Mouse (Mus musculus): Measurements from ENCODE around the gene Nceh1. TPM values are rescaled to one million over a fixed set of nuclear protein-coding genes. Genes with fewer than 3 reads are reported as not detected.

Gene Nceh1
- polyA plus RNA-seq, 1 experiment from 2014 or later = 11.4 TPM

- 70% methylated on average over 1 of the region's 1 CpGs for WGBS (ENCODE audit: insufficient replicate concordance)
- ATAC-seq (replicated peaks; ENCODE audit: insufficient number of reproducible peaks, low FRiP score, low TSS enrichment) = no peak
- Histone ChIP-seq H3K27ac (ENCODE audit: low read depth, low read length) (no peak overlapping the region), H3K4me2 (no peak overlapping the region), H3K4me1 (ENCODE audit: control insufficient read depth, insufficient read depth, low read length) (peaks cover 22% of the 10 kb centered on the region), H3K4me3 (ENCODE audit: low read depth, low read length) (no peak overlapping the region), H3K36me3 (ENCODE audit: control insufficient read depth, insufficient read depth, low read length) (no peaks in the 10 kb centered on the region), H3K27me3 (ENCODE audit: control insufficient read depth, insufficient read depth, low read length) (no peaks in the 10 kb centered on the region), H3K9me3 (replicated peaks; ENCODE audit: control insufficient read depth, low read length) (no peaks in the 10 kb centered on the region), H3K9ac (ENCODE audit: low read depth, low read length) (no peak overlapping the region)
These were observed 13.8 kb downstream of the Nceh1 start for GRCm38 (mm10) chr3:27196529-27196928.

- no peak overlapping the region for H3K9ac ChIP-seq (ENCODE audit: low read depth, low read length)
- no peak for ATAC-seq (replicated peaks; ENCODE audit: insufficient number of reproducible peaks, low FRiP score, low TSS enrichment)
- 72% methylated on average over 5 of the region's 5 CpGs for WGBS (ENCODE audit: insufficient replicate concordance)
- H3K36me3 ChIP-seq (ENCODE audit: control insufficient read depth, insufficient read depth, low read length) = no peaks in the 10 kb centered on the region
- H3K4me1 ChIP-seq (ENCODE audit: control insufficient read depth, insufficient read depth, low read length) = peaks cover 13% of the 10 kb centered on the region
- no peaks in the 10 kb centered on the region for H3K27me3 ChIP-seq (ENCODE audit: control insufficient read depth, insufficient read depth, low read length)
- H3K9me3 ChIP-seq (replicated peaks; ENCODE audit: control insufficient read depth, low read length) = no peaks in the 10 kb centered on the region
- H3K27ac ChIP-seq (ENCODE audit: low read depth, low read length) = no peak overlapping the region
- no peak overlapping the region for H3K4me3 ChIP-seq (ENCODE audit: low read depth, low read length)
- no peak overlapping the region for H3K4me2 ChIP-seq
These were observed 15.1 kb downstream of the Nceh1 start for GRCm38 (mm10) chr3:27197816-27198215.

GRCm38 (mm10) chr3:27199120-27199519, 16.4 kb downstream of the Nceh1 start:
- no peaks in the 10 kb centered on the region for H3K36me3 ChIP-seq (ENCODE audit: control insufficient read depth, insufficient read depth, low read length)
- H3K4me1 ChIP-seq (ENCODE audit: control insufficient read depth, insufficient read depth, low read length) = peaks cover 6% of the 10 kb centered on the region
- no peaks in the 10 kb centered on the region for H3K9me3 ChIP-seq (replicated peaks; ENCODE audit: control insufficient read depth, low read length)
- ATAC-seq (replicated peaks; ENCODE audit: insufficient number of reproducible peaks, low FRiP score, low TSS enrichment) = no peak
- no peak overlapping the region for H3K27ac ChIP-seq (ENCODE audit: low read depth, low read length)
- H3K27me3 ChIP-seq (ENCODE audit: control insufficient read depth, insufficient read depth, low read length) = no peaks in the 10 kb centered on the region
- H3K4me2 ChIP-seq = no peak overlapping the region
- 79% methylated on average over 7 of the region's 7 CpGs for WGBS (ENCODE audit: insufficient replicate concordance)
- H3K4me3 ChIP-seq (ENCODE audit: low read depth, low read length) = no peak overlapping the region
- H3K9ac ChIP-seq (ENCODE audit: low read depth, low read length) = no peak overlapping the region

GRCm38 (mm10) chr3:27201728-27202411, 19.1 kb downstream of the Nceh1 start:
- no peaks in the 10 kb centered on the region for H3K9me3 ChIP-seq (replicated peaks; ENCODE audit: control insufficient read depth, low read length)
- H3K4me1 ChIP-seq (ENCODE audit: control insufficient read depth, insufficient read depth, low read length) = peaks cover 18% of the 10 kb centered on the region
- H3K27ac ChIP-seq (ENCODE audit: low read depth, low read length) = no peak overlapping the region
- no peak overlapping the region for H3K4me3 ChIP-seq (ENCODE audit: low read depth, low read length)
- no peaks in the 10 kb centered on the region for H3K27me3 ChIP-seq (ENCODE audit: control insufficient read depth, insufficient read depth, low read length)
- WGBS (ENCODE audit: insufficient replicate concordance) = 67% methylated on average over 5 of the region's 5 CpGs
- no peak for ATAC-seq (replicated peaks; ENCODE audit: insufficient number of reproducible peaks, low FRiP score, low TSS enrichment)
- no peak overlapping the region for H3K4me2 ChIP-seq
- no peaks in the 10 kb centered on the region for H3K36me3 ChIP-seq (ENCODE audit: control insufficient read depth, insufficient read depth, low read length)
- no peak overlapping the region for H3K9ac ChIP-seq (ENCODE audit: low read depth, low read length)

GRCm38 (mm10) chr3:27205068-27205467, 22.3 kb downstream of the Nceh1 start:
- H3K9ac ChIP-seq (ENCODE audit: low read depth, low read length) = no peak overlapping the region
- no peak overlapping the region for H3K4me2 ChIP-seq
- no peak for ATAC-seq (replicated peaks; ENCODE audit: insufficient number of reproducible peaks, low FRiP score, low TSS enrichment)
- 32% methylated on average over 5 of the region's 5 CpGs for whole genome bisulfite sequencing (ENCODE audit: insufficient replicate concordance)
- no peak overlapping the region for H3K4me3 ChIP-seq (ENCODE audit: low read depth, low read length)
- no peak overlapping the region for H3K27ac ChIP-seq (ENCODE audit: low read depth, low read length)
- H3K9me3 ChIP-seq (replicated peaks; ENCODE audit: control insufficient read depth, low read length) = no peaks in the 10 kb centered on the region
- no peaks in the 10 kb centered on the region for H3K27me3 ChIP-seq (ENCODE audit: control insufficient read depth, insufficient read depth, low read length)
- H3K36me3 ChIP-seq (ENCODE audit: control insufficient read depth, insufficient read depth, low read length) = no peaks in the 10 kb centered on the region
- peaks cover 18% of the 10 kb centered on the region for H3K4me1 ChIP-seq (ENCODE audit: control insufficient read depth, insufficient read depth, low read length)

- Histone ChIP-seq H3K9me3 (replicated peaks; ENCODE audit: control insufficient read depth, low read length) (no peaks in the 10 kb centered on the region), H3K27me3 (ENCODE audit: control insufficient read depth, insufficient read depth, low read length) (no peaks in the 10 kb centered on the region), H3K4me1 (ENCODE audit: control insufficient read depth, insufficient read depth, low read length) (peaks cover 18% of the 10 kb centered on the region), H3K9ac (ENCODE audit: low read depth, low read length) (no peak overlapping the region), H3K4me3 (ENCODE audit: low read depth, low read length) (no peak overlapping the region), H3K27ac (ENCODE audit: low read depth, low read length) (no peak overlapping the region), H3K36me3 (ENCODE audit: control insufficient read depth, insufficient read depth, low read length) (no peaks in the 10 kb centered on the region), H3K4me2 (no peak overlapping the region)
- 70% methylated on average over 9 of the region's 9 CpGs for WGBS (ENCODE audit: insufficient replicate concordance)
- no peak for ATAC-seq (replicated peaks; ENCODE audit: insufficient number of reproducible peaks, low FRiP score, low TSS enrichment)
These were observed 22.9 kb downstream of the Nceh1 start for GRCm38 (mm10) chr3:27205514-27206220.

- ATAC-seq (replicated peaks; ENCODE audit: insufficient number of reproducible peaks, low FRiP score, low TSS enrichment) = no peak
- 54% methylated on average over 4 of the region's 4 CpGs for WGBS (ENCODE audit: insufficient replicate concordance)
- no peak overlapping the region for H3K9ac ChIP-seq (ENCODE audit: low read depth, low read length)
- no peak overlapping the region for H3K4me3 ChIP-seq (ENCODE audit: low read depth, low read length)
- peaks cover 15% of the 10 kb centered on the region for H3K4me1 ChIP-seq (ENCODE audit: control insufficient read depth, insufficient read depth, low read length)
- H3K9me3 ChIP-seq (replicated peaks; ENCODE audit: control insufficient read depth, low read length) = no peaks in the 10 kb centered on the region
- no peaks in the 10 kb centered on the region for H3K36me3 ChIP-seq (ENCODE audit: control insufficient read depth, insufficient read depth, low read length)
- 0 out of 2 replicates have a peak overlapping the region, but pooled peaks have one; percentile 37 for H3K27ac ChIP-seq (ENCODE audit: low read depth, low read length)
- H3K4me2 ChIP-seq = no peak overlapping the region
- H3K27me3 ChIP-seq (ENCODE audit: control insufficient read depth, insufficient read depth, low read length) = no peaks in the 10 kb centered on the region
These were observed 23.4 kb downstream of the Nceh1 start for GRCm38 (mm10) chr3:27206221-27206560.

GRCm38 (mm10) chr3:27206577-27206976, 23.8 kb downstream of the Nceh1 start:
- 0 out of 2 replicates have a peak overlapping the region, but pooled peaks have one; percentile 37 for H3K27ac ChIP-seq (ENCODE audit: low read depth, low read length)
- no peak overlapping the region for H3K4me3 ChIP-seq (ENCODE audit: low read depth, low read length)
- WGBS (ENCODE audit: insufficient replicate concordance) = 73% methylated on average over 8 of the region's 8 CpGs
- H3K4me2 ChIP-seq = no peak overlapping the region
- no peaks in the 10 kb centered on the region for H3K27me3 ChIP-seq (ENCODE audit: control insufficient read depth, insufficient read depth, low read length)
- H3K9me3 ChIP-seq (replicated peaks; ENCODE audit: control insufficient read depth, low read length) = no peaks in the 10 kb centered on the region
- H3K4me1 ChIP-seq (ENCODE audit: control insufficient read depth, insufficient read depth, low read length) = peaks cover 14% of the 10 kb centered on the region
- no peaks in the 10 kb centered on the region for H3K36me3 ChIP-seq (ENCODE audit: control insufficient read depth, insufficient read depth, low read length)
- ATAC-seq (replicated peaks; ENCODE audit: insufficient number of reproducible peaks, low FRiP score, low TSS enrichment) = no peak
- H3K9ac ChIP-seq (ENCODE audit: low read depth, low read length) = no peak overlapping the region

- H3K4me2 ChIP-seq = no peak overlapping the region
- no peak overlapping the region for H3K9ac ChIP-seq (ENCODE audit: low read depth, low read length)
- H3K36me3 ChIP-seq (ENCODE audit: control insufficient read depth, insufficient read depth, low read length) = no peaks in the 10 kb centered on the region
- 84% methylated on average over 9 of the region's 9 CpGs for WGBS (ENCODE audit: insufficient replicate concordance)
- no peak overlapping the region for H3K4me3 ChIP-seq (ENCODE audit: low read depth, low read length)
- peaks cover 11% of the 10 kb centered on the region for H3K4me1 ChIP-seq (ENCODE audit: control insufficient read depth, insufficient read depth, low read length)
- H3K9me3 ChIP-seq (replicated peaks; ENCODE audit: control insufficient read depth, low read length) = no peaks in the 10 kb centered on the region
- ATAC-seq (replicated peaks; ENCODE audit: insufficient number of reproducible peaks, low FRiP score, low TSS enrichment) = no peak
- no peak overlapping the region for H3K27ac ChIP-seq (ENCODE audit: low read depth, low read length)
- H3K27me3 ChIP-seq (ENCODE audit: control insufficient read depth, insufficient read depth, low read length) = no peaks in the 10 kb centered on the region
These were observed 26.9 kb downstream of the Nceh1 start for GRCm38 (mm10) chr3:27209707-27210106.
